Mouse (Mus musculus): ENCODE data around the gene Epha2. TPM values are rescaled to one million over a fixed set of nuclear protein-coding genes. Genes with fewer than 3 reads are reported as not detected.

Gene Epha2
- polyA plus RNA-seq (2014; fragmentation: Nextera tagmentation; extraction: Ambion mirVana): 6.9 and 7.6 TPM in 2 replicates

DNA sequence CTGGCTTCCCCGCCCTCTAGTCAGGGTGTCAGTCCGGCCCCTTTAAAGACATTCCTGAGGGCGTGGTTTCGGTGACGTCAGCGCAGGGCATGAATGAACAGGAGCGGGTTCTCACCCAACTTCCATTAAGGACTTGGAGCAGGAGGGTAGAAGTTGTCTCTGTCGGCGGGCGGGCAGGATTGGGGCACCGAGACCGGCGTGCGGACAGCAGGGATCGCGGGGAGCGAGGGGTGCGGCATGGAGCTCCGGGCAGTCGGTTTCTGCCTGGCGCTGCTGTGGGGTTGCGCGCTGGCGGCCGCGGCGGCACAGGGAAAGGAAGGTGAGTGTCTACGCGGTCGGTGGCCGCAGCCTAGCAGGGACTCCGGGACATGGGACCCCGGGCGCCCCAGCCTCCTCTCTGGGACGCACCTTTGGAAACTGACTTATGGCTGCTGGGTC lies at the start of gene Epha2:
Gene Epha2, plus strand, starts transcription at position 125 of the 438 bp plus-strand sequence.
- H3K27me3 ChIP-seq (ENCODE audit: insufficient read depth, low read length): peaks cover 26% of the 10 kb centered on the region
- H3K9ac ChIP-seq: peak within 1 kb of the TSS; percentile 75
- no peak for TF ChIP-seq CTCF (IDR thresholded peaks at IDR 0.05; ENCODE audit: low read depth)
- H3K36me3 ChIP-seq (ENCODE audit: insufficient read depth): no peaks in the 10 kb centered on the region
- H3K4me3 ChIP-seq (ENCODE audit: low read depth, low read length): peak within 1 kb of the TSS; percentile 71
- ATAC-seq (ENCODE audit: insufficient read depth) (peak; percentile 57), DNase-seq (peak; percentile 95)
- WGBS: under 1% methylated on average over 35 of the region's 35 CpGs
- peaks cover 5% of the 10 kb centered on the region; the same call in 1 of the 2 replicates for H3K4me1 ChIP-seq (ENCODE audit: insufficient read depth)
- peak within 1 kb of the TSS; percentile 45; the same call in 1 of the 2 replicates for H3K27ac ChIP-seq (ENCODE audit: low read depth)
- H3K4me2 ChIP-seq: peak within 1 kb of the TSS; percentile 90
- H3K9me3 ChIP-seq (ENCODE audit: low read depth, low read length): no peaks in the 10 kb centered on the region

GRCm38 (mm10) chr4:141252641-141253040 lies 48.4 kb upstream of the Epha2 start:
- TF ChIP-seq CTCF (IDR thresholded peaks at IDR 0.05; ENCODE audit: low read depth): peak; percentile 28
- H3K27me3 ChIP-seq (ENCODE audit: insufficient read depth, low read length): peaks cover 19% of the 10 kb centered on the region
- H3K4me2 ChIP-seq: no peak overlapping the region
- peaks cover 3% of the 10 kb centered on the region; the same call in 1 of the 2 replicates for H3K4me1 ChIP-seq (ENCODE audit: insufficient read depth)
- H3K9me3 ChIP-seq (ENCODE audit: low read depth, low read length): no peaks in the 10 kb centered on the region
- ATAC-seq (ENCODE audit: insufficient read depth) (no peak), DNase-seq (no peak)
- H3K27ac ChIP-seq (ENCODE audit: low read depth): no peak overlapping the region
- H3K4me3 ChIP-seq (ENCODE audit: low read depth, low read length): no peak overlapping the region
- peaks cover 28% of the 10 kb centered on the region; the same call in 1 of the 2 replicates for H3K36me3 ChIP-seq (ENCODE audit: insufficient read depth)
- WGBS: 66% methylated on average over 2 of the region's 2 CpGs
- no peak overlapping the region for H3K9ac ChIP-seq

- Histone ChIP-seq H3K4me3 (ENCODE audit: low read depth, low read length) (no peak overlapping the region), H3K27ac (ENCODE audit: low read depth) (peak overlapping the region; percentile 65), H3K4me1 (ENCODE audit: insufficient read depth) (no peaks in the 10 kb centered on the region), H3K4me2 (0 out of 2 replicates have a peak overlapping the region, but pooled peaks have one; percentile 8), H3K36me3 (ENCODE audit: insufficient read depth) (peaks cover 26% of the 10 kb centered on the region; the same call in 1 of the 2 replicates), H3K9ac (no peak overlapping the region; the same call in 1 of the 2 replicates), H3K9me3 (ENCODE audit: low read depth, low read length) (no peaks in the 10 kb centered on the region), H3K27me3 (ENCODE audit: insufficient read depth, low read length) (peaks cover 3% of the 10 kb centered on the region)
- no peak for TF ChIP-seq CTCF (IDR thresholded peaks at IDR 0.05; ENCODE audit: low read depth)
- peak; percentile 72; the same call in 1 of the 2 replicates for ATAC-seq (ENCODE audit: insufficient read depth)
- 56% methylated on average over 16 of the region's 16 CpGs for WGBS
- DNase-seq: peak; percentile 85
These were observed 46.8 kb upstream of the Epha2 start for GRCm38 (mm10) chr4:141254234-141254633.

DNA sequence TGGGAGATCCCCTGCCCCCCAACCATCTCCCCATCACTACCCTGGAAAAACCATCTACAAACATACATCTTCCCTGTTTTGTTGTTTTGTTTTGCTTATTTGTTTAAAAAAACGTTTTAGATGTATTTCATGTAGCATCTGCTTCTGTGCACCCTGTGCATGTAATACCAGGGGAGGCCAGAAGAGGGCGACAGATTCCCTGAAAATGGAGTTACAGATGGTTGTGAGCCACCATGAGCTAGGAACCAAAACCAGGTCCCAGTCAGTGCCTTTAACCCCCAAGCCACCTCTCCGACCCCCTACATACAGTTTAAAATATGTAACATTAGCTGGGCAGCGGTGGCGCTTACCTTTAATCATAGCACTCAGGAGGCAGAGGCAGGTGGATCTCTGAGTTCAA lies 43.6 kb upstream of the Epha2 start:
- no peak overlapping the region for H3K4me3 ChIP-seq (ENCODE audit: low read depth, low read length)
- H3K9ac ChIP-seq: no peak overlapping the region
- H3K9me3 ChIP-seq (ENCODE audit: low read depth, low read length): no peaks in the 10 kb centered on the region
- WGBS: 70% methylated on average over 5 of the region's 5 CpGs
- H3K27me3 ChIP-seq (ENCODE audit: insufficient read depth, low read length): no peaks in the 10 kb centered on the region
- H3K4me2 ChIP-seq: no peak overlapping the region
- H3K27ac ChIP-seq (ENCODE audit: low read depth): no peak overlapping the region
- peak; percentile 74 for TF ChIP-seq CTCF (IDR thresholded peaks at IDR 0.05; ENCODE audit: low read depth)
- DNase-seq (no peak), ATAC-seq (ENCODE audit: insufficient read depth) (no peak)
- H3K4me1 ChIP-seq (ENCODE audit: insufficient read depth): no peaks in the 10 kb centered on the region; the same call in 1 of the 2 replicates
- H3K36me3 ChIP-seq (ENCODE audit: insufficient read depth): peaks cover 11% of the 10 kb centered on the region; the same call in 1 of the 2 replicates

- WGBS: 71% methylated on average over 12 of the region's 12 CpGs
- H3K9me3 ChIP-seq (ENCODE audit: low read depth, low read length): no peaks in the 10 kb centered on the region
- no peak for TF ChIP-seq CTCF (IDR thresholded peaks at IDR 0.05; ENCODE audit: low read depth)
- peak overlapping the region; percentile 16; the same call in 1 of the 2 replicates for H3K27ac ChIP-seq (ENCODE audit: low read depth)
- H3K4me2 ChIP-seq: peak overlapping the region; percentile 53
- H3K27me3 ChIP-seq (ENCODE audit: insufficient read depth, low read length): no peaks in the 10 kb centered on the region
- no peaks in the 10 kb centered on the region; the same call in 1 of the 2 replicates for H3K4me1 ChIP-seq (ENCODE audit: insufficient read depth)
- DNase-seq: no peak
- H3K36me3 ChIP-seq (ENCODE audit: insufficient read depth): peaks cover 8% of the 10 kb centered on the region; the same call in 1 of the 2 replicates
- no peak overlapping the region for H3K4me3 ChIP-seq (ENCODE audit: low read depth, low read length)
- ATAC-seq (ENCODE audit: insufficient read depth): no peak
- no peak overlapping the region for H3K9ac ChIP-seq
These were observed 41.6 kb upstream of the Epha2 start for GRCm38 (mm10) chr4:141259413-141259812.

- Histone ChIP-seq H3K9me3 (ENCODE audit: low read depth, low read length) (no peaks in the 10 kb centered on the region), H3K4me2 (peak overlapping the region; percentile 53), H3K36me3 (ENCODE audit: insufficient read depth) (0 out of 2 replicates have a peak, but pooled peaks cover 5% of the 10 kb centered on the region), H3K27me3 (ENCODE audit: insufficient read depth, low read length) (no peaks in the 10 kb centered on the region), H3K4me3 (ENCODE audit: low read depth, low read length) (peak overlapping the region; percentile 22), H3K27ac (ENCODE audit: low read depth) (0 out of 2 replicates have a peak overlapping the region, but pooled peaks have one; percentile 19), H3K9ac (0 out of 2 replicates have a peak overlapping the region, but pooled peaks have one; percentile 2), H3K4me1 (ENCODE audit: insufficient read depth) (no peaks in the 10 kb centered on the region; the same call in 1 of the 2 replicates)
- ATAC-seq (ENCODE audit: insufficient read depth) (peak; percentile 75), DNase-seq (peak; percentile 92)
- no peak for TF ChIP-seq CTCF (IDR thresholded peaks at IDR 0.05; ENCODE audit: low read depth)
- WGBS: 26% methylated on average over 16 of the region's 16 CpGs
These were observed 40.9 kb upstream of the Epha2 start for GRCm38 (mm10) chr4:141260007-141260723.
